Mouse (Mus musculus): ENCODE data around the gene Fam228b. TPM values are rescaled to one million over a fixed set of nuclear protein-coding genes. Genes with fewer than 3 reads are reported as not detected.

Fam228b gene
- polyA plus RNA-seq (2015; fragmentation: Illumina TruSeq; extraction: RNeasy Lipid Tissue Mini Kit (QIAGEN cat#74804); ENCODE audit: low read depth, low replicate concordance) = 14.1 TPM

GRCm38 (mm10) chr12:4768492-4769332 is at the start of gene Fam228b, which contains the start of gene Pfn4:
Gene Fam228b (minus strand): TSS chr12:4769267.
Gene Pfn4 (plus strand): TSS chr12:4769022.

GRCm38 (mm10) chr12:4817361-4818101 is 48.5 kb upstream of the Fam228b start, which contains the start of gene Sf3b6:
Gene Sf3b6 (plus strand): TSS chr12:4817544.

GRCm38 (mm10) chr12:4738031-4738576 is 31.0 kb downstream of the Fam228b start, which contains the start of gene Fam228a:
Gene Fam228a (minus strand): TSS chr12:4738430.

Other genes starting within 250 kb of the Fam228b start
- 43.9 TPM for gene Itsn2, start 176.6 kb downstream of the Fam228b start, polyA plus RNA-seq (2015; fragmentation: Illumina TruSeq; extraction: RNeasy Lipid Tissue Mini Kit (QIAGEN cat#74804); ENCODE audit: low read depth, low replicate concordance)
- gene Gm3625, start 176.3 kb downstream of the Fam228b start, polyA plus RNA-seq (2015; fragmentation: Illumina TruSeq; extraction: RNeasy Lipid Tissue Mini Kit (QIAGEN cat#74804); ENCODE audit: low read depth, low replicate concordance) = not detected
- gene Fam228a, start 30.8 kb downstream of the Fam228b start, polyA plus RNA-seq (2015; fragmentation: Illumina TruSeq; extraction: RNeasy Lipid Tissue Mini Kit (QIAGEN cat#74804); ENCODE audit: low read depth, low replicate concordance) = 2.1 TPM
- gene Pfn4, start 245 bp downstream of the Fam228b start, polyA plus RNA-seq (2015; fragmentation: Illumina TruSeq; extraction: RNeasy Lipid Tissue Mini Kit (QIAGEN cat#74804); ENCODE audit: low read depth, low replicate concordance) = 16.1 TPM
- 135 TPM for gene Sf3b6, start 48.3 kb upstream of the Fam228b start, polyA plus RNA-seq (2015; fragmentation: Illumina TruSeq; extraction: RNeasy Lipid Tissue Mini Kit (QIAGEN cat#74804); ENCODE audit: low read depth, low replicate concordance)
- 68.1 TPM for gene Fkbp1b, start 72.3 kb upstream of the Fam228b start, polyA plus RNA-seq (2015; fragmentation: Illumina TruSeq; extraction: RNeasy Lipid Tissue Mini Kit (QIAGEN cat#74804); ENCODE audit: low read depth, low replicate concordance)
- gene Wdcp, start 74.0 kb upstream of the Fam228b start, polyA plus RNA-seq (2015; fragmentation: Illumina TruSeq; extraction: RNeasy Lipid Tissue Mini Kit (QIAGEN cat#74804); ENCODE audit: low read depth, low replicate concordance) = 8.8 TPM
- gene Mfsd2b, start 105.1 kb upstream of the Fam228b start, polyA plus RNA-seq (2015; fragmentation: Illumina TruSeq; extraction: RNeasy Lipid Tissue Mini Kit (QIAGEN cat#74804); ENCODE audit: low read depth, low replicate concordance) = 1.0 TPM
- 57.2 TPM for gene Ubxn2a, start 138.4 kb upstream of the Fam228b start, polyA plus RNA-seq (2015; fragmentation: Illumina TruSeq; extraction: RNeasy Lipid Tissue Mini Kit (QIAGEN cat#74804); ENCODE audit: low read depth, low replicate concordance)
- gene Atad2b, start 148.1 kb upstream of the Fam228b start, polyA plus RNA-seq (2015; fragmentation: Illumina TruSeq; extraction: RNeasy Lipid Tissue Mini Kit (QIAGEN cat#74804); ENCODE audit: low read depth, low replicate concordance) = 7.7 TPM

All from brain, adult 10 weeks (tissue).